Mouse (Mus musculus) midbrain, postnatal 0 days (tissue): ENCODE measurements at regions not wholly inside any gene's neighbourhood (a gene's known extent, or its start where the extent isn't known, plus 50 kb on each side); places are given as distances from the start of the nearest gene placed in this dataset.
A peak's percentile ranks its signal among the peaks of the same experiment; 100 is the strongest.

Experiments used
- ATAC-seq: fragments of 200-750 bp; cut with Nextera tagmentation; 2 replicates; pipeline ENCODE4 v1.8.0; 2017; ENCODE audit warnings: moderate number of reproducible peaks, mild to moderate bottlenecking, moderate TSS enrichment, moderate library complexity; ENCODE audit not compliant: low FRiP score
- DNase-seq: peaks from one replicate; pipeline ENCODE4 v3.0.0-alpha.2; 2015; ENCODE audit warnings: low spot score
- H3K27ac ChIP-seq: fragments of 300-500 bp; sonication (generic); 2 replicates; pipeline ENCODE4 v1.5.1; 2014; ENCODE audit warnings: low read depth, mild to moderate bottlenecking, low read length, mixed read lengths
- H3K27me3 ChIP-seq: fragments of 300-500 bp; sonication (generic); 2 replicates; pipeline ENCODE4 v1.6.1; 2014; ENCODE audit warnings: low read length, control low read depth, mixed read lengths; ENCODE audit not compliant: insufficient read depth
- H3K36me3 ChIP-seq: fragments of 300-500 bp; sonication (generic); 2 replicates; pipeline ENCODE4 v1.6.1; 2014; ENCODE audit warnings: low read length, control low read depth, mixed read lengths; ENCODE audit not compliant: insufficient read depth
- H3K4me1 ChIP-seq: fragments of 300-500 bp; sonication (generic); 2 replicates; pipeline ENCODE4 v1.6.1; 2014; ENCODE audit warnings: mild to moderate bottlenecking, control low read depth, antibody characterized with exemption, low read length, mixed read lengths; ENCODE audit not compliant: insufficient read depth
- H3K4me2 ChIP-seq: fragments of 300-500 bp; sonication (generic); 2 replicates; pipeline ENCODE4 v1.6.1; 2014; ENCODE audit warnings: low read depth, mild to moderate bottlenecking, low read length, mixed read lengths; ENCODE audit not compliant: poor library complexity, severe bottlenecking
- H3K4me3 ChIP-seq: fragments of 300-500 bp; sonication (generic); 2 replicates; pipeline ENCODE4 v1.5.1; 2014; ENCODE audit warnings: low read depth, mild to moderate bottlenecking, low read length, moderate library complexity
- H3K9ac ChIP-seq: fragments of 300-500 bp; sonication (generic); replicated peaks from 2 replicates; pipeline ENCODE4 v1.6.1; 2014; ENCODE audit warnings: mild to moderate bottlenecking, low read length, moderate library complexity, mixed read lengths; ENCODE audit not compliant: poor library complexity, severe bottlenecking
- H3K9me3 ChIP-seq: fragments of 300-500 bp; sonication (generic); 2 replicates; pipeline ENCODE4 v1.6.1; 2016; ENCODE audit warnings: low read length, control low read depth
- CTCF ChIP-seq: IDR thresholded peaks from 2 replicates; pipeline ENCODE4 v1.5.1; 2016; ENCODE audit warnings: antibody characterized with exemption, mild to moderate bottlenecking
- whole genome bisulfite sequencing: fragments of 180-500 bp; shearing (Covaris S2); extraction: QIAGEN DNeasy Blood & Tissue Kit; methylation state at CpG from one replicate; pipeline ENCODE4 v1.1.7; 2014; 5-methylcytosine and 5-hydroxymethylcytosine counted together

- no peak overlapping the region for H3K4me3 ChIP-seq
- no peak overlapping the region for H3K9ac ChIP-seq
- H3K4me1 ChIP-seq: no peaks in the 10 kb centered on the region
- no peaks in the 10 kb centered on the region for H3K27me3 ChIP-seq
- no peak overlapping the region for H3K27ac ChIP-seq
- H3K4me2 ChIP-seq: no peak overlapping the region
- ATAC-seq (no peak), DNase-seq (no peak)
- no peaks in the 10 kb centered on the region for H3K36me3 ChIP-seq
- TF ChIP-seq CTCF: no peak
- 71% methylated on average over 1 of the region's 1 CpGs for WGBS
- no peaks in the 10 kb centered on the region for H3K9me3 ChIP-seq
These were observed 100.0 kb downstream of the Wdr20rt start for GRCm38 (mm10) chr12:65325347-65325746.

GRCm38 (mm10) chr12:65328532-65328931 lies 103.2 kb downstream of the Wdr20rt start:
- DNase-seq: no peak
- WGBS: 67% methylated on average over 5 of the region's 5 CpGs

GRCm38 (mm10) chr12:65329678-65330077 lies 104.4 kb downstream of the Wdr20rt start:
- TF ChIP-seq CTCF: no peak
- no peak overlapping the region for H3K27ac ChIP-seq
- H3K9ac ChIP-seq: no peak overlapping the region
- no peak overlapping the region for H3K4me2 ChIP-seq
- no peak for ATAC-seq
- no peak for DNase-seq
- H3K36me3 ChIP-seq: no peaks in the 10 kb centered on the region
- H3K9me3 ChIP-seq: no peaks in the 10 kb centered on the region
- no peaks in the 10 kb centered on the region for H3K27me3 ChIP-seq
- no peaks in the 10 kb centered on the region for H3K4me1 ChIP-seq
- no peak overlapping the region for H3K4me3 ChIP-seq

More at GRCm38 (mm10) chr12:65328532-65328931, 103.2 kb downstream of the Wdr20rt start:
- H3K36me3 ChIP-seq: no peaks in the 10 kb centered on the region
- H3K4me2 ChIP-seq: no peak overlapping the region
- no peak for ATAC-seq
- no peaks in the 10 kb centered on the region for H3K27me3 ChIP-seq
- TF ChIP-seq CTCF: no peak
- no peak overlapping the region for H3K9ac ChIP-seq
- no peak overlapping the region for H3K27ac ChIP-seq
- no peak overlapping the region for H3K4me3 ChIP-seq
- H3K4me1 ChIP-seq: no peaks in the 10 kb centered on the region
- H3K9me3 ChIP-seq: no peaks in the 10 kb centered on the region

- Histone ChIP-seq H3K4me1 (no peaks in the 10 kb centered on the region), H3K27me3 (no peaks in the 10 kb centered on the region), H3K4me2 (no peak overlapping the region), H3K4me3 (no peak overlapping the region), H3K36me3 (no peaks in the 10 kb centered on the region), H3K9ac (no peak overlapping the region), H3K27ac (no peak overlapping the region), H3K9me3 (no peaks in the 10 kb centered on the region)
- DNase-seq (peak; percentile 3), ATAC-seq (no peak)
- 52% methylated on average over 2 of the region's 2 CpGs for WGBS
- no peak for TF ChIP-seq CTCF
These were observed 114.7 kb downstream of the Wdr20rt start for GRCm38 (mm10) chr12:65340009-65340408.

- H3K4me1 ChIP-seq: no peaks in the 10 kb centered on the region
- no peaks in the 10 kb centered on the region for H3K27me3 ChIP-seq
- no peaks in the 10 kb centered on the region for H3K9me3 ChIP-seq
- H3K36me3 ChIP-seq: no peaks in the 10 kb centered on the region
- H3K9ac ChIP-seq: no peak overlapping the region
- no peak overlapping the region for H3K27ac ChIP-seq
- TF ChIP-seq CTCF: no peak
- no peak overlapping the region for H3K4me2 ChIP-seq
- DNase-seq: no peak
- 57% methylated on average over 1 of the region's 1 CpGs for WGBS
- ATAC-seq: no peak
- no peak overlapping the region for H3K4me3 ChIP-seq
These were observed 121.9 kb downstream of the Wdr20rt start for GRCm38 (mm10) chr12:65347251-65347650.

GRCm38 (mm10) chr12:65349535-65349934 lies 124.2 kb downstream of the Wdr20rt start:
- no peak for TF ChIP-seq CTCF

More at GRCm38 (mm10) chr12:65349535-65349934, 124.2 kb downstream of the Wdr20rt start:
- Histone ChIP-seq H3K9me3 (no peaks in the 10 kb centered on the region), H3K36me3 (no peaks in the 10 kb centered on the region), H3K27ac (no peak overlapping the region), H3K9ac (no peak overlapping the region), H3K4me1 (no peaks in the 10 kb centered on the region), H3K4me3 (no peak overlapping the region), H3K27me3 (no peaks in the 10 kb centered on the region), H3K4me2 (no peak overlapping the region)
- no peak for DNase-seq
- WGBS: 54% methylated on average over 4 of the region's 4 CpGs
- ATAC-seq: no peak
